Mouse (Mus musculus) intestine, postnatal 0 days (tissue): Measurements from ENCODE around the gene Acvr1. TPM values are rescaled to one million over a fixed set of nuclear protein-coding genes. Genes with fewer than 3 reads are reported as not detected.
A peak's percentile ranks its signal among the peaks of the same experiment; 100 is the strongest.

ENCODE experiments used
- ATAC-seq: fragments of 200-750 bp; cut with Nextera tagmentation; 2 replicates; pipeline ENCODE4 v1.8.0; 2017; ENCODE audit warnings: mild to moderate bottlenecking, moderate TSS enrichment, moderate library complexity
- H3K27ac ChIP-seq: fragments of 300-500 bp; sonication (generic); 2 replicates; pipeline ENCODE4 v1.5.1; 2014; ENCODE audit warnings: mild to moderate bottlenecking, low read depth, low read length, moderate library complexity
- H3K27me3 ChIP-seq: fragments of 300-500 bp; sonication (generic); replicated peaks from 2 replicates; pipeline ENCODE4 v1.6.1; 2014; ENCODE audit warnings: low read length, mixed read lengths; ENCODE audit not compliant: control insufficient read depth, insufficient read depth
- H3K36me3 ChIP-seq: fragments of 300-500 bp; sonication (generic); 2 replicates; pipeline ENCODE4 v1.6.1; 2014; ENCODE audit warnings: mild to moderate bottlenecking, moderate library complexity; ENCODE audit not compliant: control insufficient read depth, insufficient read depth
- H3K4me1 ChIP-seq: fragments of 300-500 bp; sonication (generic); replicated peaks from 2 replicates; pipeline ENCODE4 v1.6.1; 2014; ENCODE audit warnings: antibody characterized with exemption, low read length, mixed read lengths; ENCODE audit not compliant: control insufficient read depth, insufficient read depth
- H3K4me2 ChIP-seq: fragments of 300-500 bp; sonication (generic); replicated peaks from 2 replicates; pipeline ENCODE4 v1.6.1; 2014; ENCODE audit warnings: low read depth, mild to moderate bottlenecking, moderate library complexity
- H3K4me3 ChIP-seq: fragments of 300-500 bp; sonication (generic); 2 replicates; pipeline ENCODE4 v1.5.1; 2014; ENCODE audit warnings: low read depth, low read length
- H3K9ac ChIP-seq: fragments of 300-500 bp; sonication (generic); 2 replicates; pipeline ENCODE4 v1.6.1; 2014; ENCODE audit warnings: mild to moderate bottlenecking, low read depth, low read length
- H3K9me3 ChIP-seq: fragments of 300-500 bp; sonication (generic); 2 replicates; pipeline ENCODE4 v1.6.1; 2016; ENCODE audit warnings: mixed run types; ENCODE audit not compliant: control insufficient read depth
- CTCF ChIP-seq: sonication (generic); IDR thresholded peaks from 2 replicates; pipeline ENCODE4 v1.5.1; 2016; ENCODE audit warnings: low read depth, mild to moderate bottlenecking, control low read depth, antibody characterized with exemption, moderate library complexity
- WGBS: fragments of 180-500 bp; shearing (Covaris S2); extraction: QIAGEN DNeasy Blood & Tissue Kit; methylation state at CpG from one replicate; pipeline ENCODE4 v1.1.7; 2014; 5-methylcytosine and 5-hydroxymethylcytosine counted together
- polyA plus RNA-seq: library from polyadenylated mRNA; unstranded; fragments of >200 nt; fragmentation: Nextera tagmentation; extraction: Ambion mirVana; gene quantifications from 2 replicates; pipeline ENCODE4 v1.2.1, GENCODE M21; 2015

Gene Acvr1
- polyA plus RNA-seq, 1 experiment from 2014 or later, result 4.6 TPM

GRCm38 (mm10) chr2:58529860-58530440 is 37.0 kb downstream of the Acvr1 start:
- H3K36me3 ChIP-seq, result no peaks in the 10 kb centered on the region
- no peak for ATAC-seq
- peak overlapping the region; percentile 35 for H3K4me2 ChIP-seq
- WGBS, result 43% methylated on average over 7 of the region's 7 CpGs
- H3K27me3 ChIP-seq, result no peaks in the 10 kb centered on the region
- H3K9ac ChIP-seq, result no peak overlapping the region
- peak overlapping the region; percentile 37; the same call in 1 of the 2 replicates for H3K27ac ChIP-seq
- H3K4me3 ChIP-seq, result no peak overlapping the region
- TF ChIP-seq CTCF, result no peak
- peaks cover 7% of the 10 kb centered on the region; the same call in 1 of the 2 replicates for H3K4me1 ChIP-seq
- H3K9me3 ChIP-seq, result no peaks in the 10 kb centered on the region

- Histone ChIP-seq H3K4me1 (peaks cover 7% of the 10 kb centered on the region; the same call in 1 of the 2 replicates), H3K27ac (no peak overlapping the region), H3K27me3 (no peaks in the 10 kb centered on the region), H3K4me2 (no peak overlapping the region), H3K4me3 (no peak overlapping the region), H3K9me3 (no peaks in the 10 kb centered on the region), H3K36me3 (no peaks in the 10 kb centered on the region), H3K9ac (no peak overlapping the region)
- no peak for ATAC-seq
- no peak for TF ChIP-seq CTCF
- 81% methylated on average over 5 of the region's 5 CpGs for WGBS
Measured at GRCm38 (mm10) chr2:58529384-58529783, 37.6 kb downstream of the Acvr1 start.

GRCm38 (mm10) chr2:58527786-58528185 is 39.2 kb downstream of the Acvr1 start:
- H3K4me1 ChIP-seq, result peaks cover 2% of the 10 kb centered on the region; the same call in 1 of the 2 replicates
- H3K4me3 ChIP-seq, result no peak overlapping the region
- no peak overlapping the region for H3K4me2 ChIP-seq
- ATAC-seq, result no peak
- H3K9me3 ChIP-seq, result no peaks in the 10 kb centered on the region
- no peak overlapping the region for H3K9ac ChIP-seq
- H3K36me3 ChIP-seq, result no peaks in the 10 kb centered on the region
- H3K27ac ChIP-seq, result no peak overlapping the region
- TF ChIP-seq CTCF, result no peak
- WGBS, result 94% methylated on average over 3 of the region's 3 CpGs
- no peaks in the 10 kb centered on the region for H3K27me3 ChIP-seq

- no peaks in the 10 kb centered on the region for H3K27me3 ChIP-seq
- no peak overlapping the region for H3K27ac ChIP-seq
- H3K36me3 ChIP-seq, result no peaks in the 10 kb centered on the region
- TF ChIP-seq CTCF, result no peak
- WGBS, result 85% methylated on average over 6 of the region's 6 CpGs
- H3K9me3 ChIP-seq, result no peaks in the 10 kb centered on the region
- H3K4me3 ChIP-seq, result no peak overlapping the region
- no peaks in the 10 kb centered on the region; the same call in 1 of the 2 replicates for H3K4me1 ChIP-seq
- no peak overlapping the region for H3K4me2 ChIP-seq
- no peak for ATAC-seq
- H3K9ac ChIP-seq, result no peak overlapping the region
Measured at GRCm38 (mm10) chr2:58524356-58524755, 42.6 kb downstream of the Acvr1 start.

- Histone ChIP-seq H3K27me3 (no peaks in the 10 kb centered on the region), H3K9me3 (no peaks in the 10 kb centered on the region), H3K4me2 (no peak overlapping the region), H3K36me3 (no peaks in the 10 kb centered on the region), H3K9ac (no peak overlapping the region), H3K4me3 (no peak overlapping the region), H3K4me1 (no peaks in the 10 kb centered on the region; the same call in 1 of the 2 replicates), H3K27ac (no peak overlapping the region)
- no peak for TF ChIP-seq CTCF
- ATAC-seq, result no peak
- 91% methylated on average over 5 of the region's 5 CpGs for WGBS
Measured at GRCm38 (mm10) chr2:58523894-58524293, 43.1 kb downstream of the Acvr1 start.

- H3K27ac ChIP-seq, result no peak overlapping the region
- 77% methylated on average over 12 of the region's 12 CpGs for WGBS
- no peak for ATAC-seq
Measured at GRCm38 (mm10) chr2:58523097-58523496, 43.9 kb downstream of the Acvr1 start.

GRCm38 (mm10) chr2:58521621-58522020 is 45.3 kb downstream of the Acvr1 start:
- Histone ChIP-seq H3K4me3 (no peak overlapping the region), H3K9ac (no peak overlapping the region), H3K9me3 (no peaks in the 10 kb centered on the region), H3K4me2 (no peak overlapping the region), H3K27ac (no peak overlapping the region), H3K36me3 (no peaks in the 10 kb centered on the region), H3K27me3 (no peaks in the 10 kb centered on the region), H3K4me1 (no peaks in the 10 kb centered on the region; the same call in 1 of the 2 replicates)
- 77% methylated on average over 6 of the region's 6 CpGs for WGBS
- TF ChIP-seq CTCF, result no peak
- no peak for ATAC-seq

More at GRCm38 (mm10) chr2:58523097-58523496, 43.9 kb downstream of the Acvr1 start:
- no peak overlapping the region for H3K4me3 ChIP-seq
- H3K4me2 ChIP-seq, result no peak overlapping the region
- H3K4me1 ChIP-seq, result no peaks in the 10 kb centered on the region; the same call in 1 of the 2 replicates
- H3K36me3 ChIP-seq, result no peaks in the 10 kb centered on the region
- H3K27me3 ChIP-seq, result no peaks in the 10 kb centered on the region
- H3K9me3 ChIP-seq, result no peaks in the 10 kb centered on the region
- TF ChIP-seq CTCF, result no peak
- H3K9ac ChIP-seq, result no peak overlapping the region
